Mouse (Mus musculus) stomach, postnatal 0 days (tissue): ENCODE results near the gene Fam89b. TPM values are rescaled to one million over a fixed set of nuclear protein-coding genes. Genes with fewer than 3 reads are reported as not detected.
"Not testable (repeated sequence)": the region's sequence is repeated elsewhere in the genome, so short reads cannot be mapped to it uniquely, and the experiment has no call there.

ENCODE experiments used
- ATAC-seq: fragments of 200-750 bp; cut with Nextera tagmentation; 2 replicates; pipeline ENCODE4 v1.8.0; 2017; ENCODE audit not compliant: low FRiP score, low TSS enrichment
- DNase-seq: peaks from one replicate; pipeline ENCODE4 v3.0.0-alpha.2; 2016; ENCODE audit warnings: low spot score
- H3K27ac ChIP-seq: fragments of 300-500 bp; sonication (generic); replicated peaks from 2 replicates; pipeline ENCODE4 v1.5.1; 2014; ENCODE audit warnings: mild to moderate bottlenecking, control low read depth
- H3K27me3 ChIP-seq: fragments of 300-500 bp; sonication (generic); 2 replicates; pipeline ENCODE4 v1.6.1; 2014; ENCODE audit warnings: low read length; ENCODE audit not compliant: control insufficient read depth, insufficient read depth
- H3K36me3 ChIP-seq: fragments of 300-500 bp; sonication (generic); 2 replicates; pipeline ENCODE4 v1.6.1; 2014; ENCODE audit warnings: low read length, mixed read lengths; ENCODE audit not compliant: control insufficient read depth, insufficient read depth
- H3K4me1 ChIP-seq: fragments of 300-500 bp; sonication (generic); replicated peaks from 2 replicates; pipeline ENCODE4 v1.6.1; 2014; ENCODE audit warnings: antibody characterized with exemption; ENCODE audit not compliant: control insufficient read depth, insufficient read depth
- H3K4me2 ChIP-seq: fragments of 300-500 bp; sonication (generic); replicated peaks from 2 replicates; pipeline ENCODE4 v1.6.1; 2014; ENCODE audit warnings: low read depth, mild to moderate bottlenecking, control low read depth, moderate library complexity
- H3K4me3 ChIP-seq: fragments of 300-500 bp; sonication (generic); 2 replicates; pipeline ENCODE4 v1.5.1; 2014; ENCODE audit warnings: low read depth, low read length, control low read depth
- H3K9ac ChIP-seq: fragments of 300-500 bp; sonication (generic); 2 replicates; pipeline ENCODE4 v1.6.1; 2014; ENCODE audit warnings: mild to moderate bottlenecking, low read length, control low read depth, mixed read lengths
- H3K9me3 ChIP-seq: fragments of 300-500 bp; sonication (generic); 2 replicates; pipeline ENCODE4 v1.6.1; 2016; ENCODE audit warnings: low read length; ENCODE audit not compliant: control insufficient read depth
- CTCF ChIP-seq: IDR thresholded peaks from 2 replicates; pipeline ENCODE4 v1.5.1; 2016; ENCODE audit warnings: antibody characterized with exemption, low read depth, mild to moderate bottlenecking, moderate library complexity
- EP300 ChIP-seq: optimal IDR thresholded peaks from 2 replicates; pipeline ENCODE3; 2016; ENCODE audit warnings: antibody characterized with exemption
- WGBS: fragments of 180-500 bp; shearing (Covaris S2); extraction: QIAGEN DNeasy Blood & Tissue Kit; methylation state at CpG from one replicate; pipeline ENCODE4 v1.1.7; 2014; 5-methylcytosine and 5-hydroxymethylcytosine counted together
- polyA plus RNA-seq: library from polyadenylated mRNA; unstranded; fragments of >200 nt; fragmentation: Nextera tagmentation; extraction: Ambion mirVana; gene quantifications from 2 replicates; pipeline ENCODE4 v1.2.1, GENCODE M21; 2015

The Fam89b gene
- polyA plus RNA-seq, 1 experiment from 2014 or later, result 51.9 TPM

- DNase-seq (peak; percentile 96), ATAC-seq (peak; percentile 75)
- Histone ChIP-seq H3K4me1 (no peaks in the 10 kb centered on the region; the same call in none of the 2 replicates), H3K4me3 (peak overlapping the region; percentile 81), H3K9me3 (no peaks in the 10 kb centered on the region), H3K9ac (peak overlapping the region; percentile 88), H3K4me2 (peak overlapping the region; percentile 94), H3K27ac (peak overlapping the region; percentile 96), H3K36me3 (peaks cover 17% of the 10 kb centered on the region), H3K27me3 (no peaks in the 10 kb centered on the region)
- WGBS, result 5% methylated on average over 42 of the region's 42 CpGs
- TF ChIP-seq EP300 (no peak), CTCF (peak; percentile 37)
Observed at GRCm38 (mm10) chr19:5689565-5690342, 39.7 kb downstream of the Fam89b start.

GRCm38 (mm10) chr19:5689088-5689428 is 40.4 kb downstream of the Fam89b start:
- ATAC-seq, result no peak
- Histone ChIP-seq H3K9ac (peak overlapping the region; percentile 88), H3K36me3 (peaks cover 22% of the 10 kb centered on the region), H3K4me1 (no peaks in the 10 kb centered on the region; the same call in none of the 2 replicates), H3K4me3 (peak overlapping the region; percentile 81), H3K9me3 (no peaks in the 10 kb centered on the region), H3K4me2 (peak overlapping the region; percentile 94), H3K27ac (peak overlapping the region; percentile 96), H3K27me3 (no peaks in the 10 kb centered on the region)
- under 1% methylated on average over 7 of the region's 7 CpGs for WGBS
- DNase-seq, result no peak
- TF ChIP-seq EP300 (no peak), CTCF (no peak)

GRCm38 (mm10) chr19:5688200-5689087 is 41.0 kb downstream of the Fam89b start, which contains the start of the genes Map3k11 and Pcnx3:
Map3k11 (plus strand) TSS chr19:5688742.
Pcnx3 (minus strand) TSS chr19:5688908.
- peak; percentile 92 for ATAC-seq
- under 1% methylated on average over 64 of the region's 69 CpGs for WGBS
- Histone ChIP-seq H3K27me3 (no peaks in the 10 kb centered on the region), H3K4me3 (peak within 1 kb of the TSS; percentile 81), H3K4me1 (no peaks in the 10 kb centered on the region; the same call in none of the 2 replicates), H3K4me2 (peak within 1 kb of the TSS; percentile 100), H3K27ac (peak within 1 kb of the TSS; percentile 96), H3K9me3 (no peaks in the 10 kb centered on the region), H3K36me3 (peaks cover 24% of the 10 kb centered on the region), H3K9ac (peak within 1 kb of the TSS; percentile 88)
- DNase-seq, result peak; percentile 95
- TF ChIP-seq EP300 (no peak), CTCF (peak; percentile 43)

GRCm38 (mm10) chr19:5687738-5688137 is 41.7 kb downstream of the Fam89b start:
- H3K36me3 ChIP-seq, result peaks cover 24% of the 10 kb centered on the region

GRCm38 (mm10) chr19:5686954-5687353 is 42.5 kb downstream of the Fam89b start:
- DNase-seq, H3K27ac ChIP-seq, H3K9ac ChIP-seq, H3K27me3 ChIP-seq, H3K9me3 ChIP-seq, H3K4me1 ChIP-seq, ATAC-seq, H3K4me3 ChIP-seq, H3K4me2 ChIP-seq: not testable (repeated sequence)
- H3K36me3 ChIP-seq, result peaks cover 24% of the 10 kb centered on the region
- 94% methylated on average over 12 of the region's 12 CpGs for WGBS

More at GRCm38 (mm10) chr19:5687738-5688137, 41.7 kb downstream of the Fam89b start:
- peak overlapping the region; percentile 83 for H3K9ac ChIP-seq
- ATAC-seq, result no peak; the same call in 1 of the 2 replicates
- TF ChIP-seq EP300, result no peak
- no peak for TF ChIP-seq CTCF
- H3K4me3 ChIP-seq, result peak overlapping the region; percentile 81
- peak; percentile 32 for DNase-seq
- H3K4me2 ChIP-seq, result peak overlapping the region; percentile 100
- 16% methylated on average over 9 of the region's 9 CpGs for WGBS
- H3K27me3 ChIP-seq, result no peaks in the 10 kb centered on the region
- H3K27ac ChIP-seq, result peak overlapping the region; percentile 96
- no peaks in the 10 kb centered on the region; the same call in none of the 2 replicates for H3K4me1 ChIP-seq
- H3K9me3 ChIP-seq, result no peaks in the 10 kb centered on the region
